Mouse (Mus musculus): ENCODE measurements around the gene Gm5934.
"Not testable (repeated sequence)": the region's sequence is repeated elsewhere in the genome, so short reads cannot be mapped to it uniquely, and the experiment has no call there.

Gm5934 gene

GRCm38 (mm10) chrX:24500660-24501059, at the start of gene Gm5934:
Gm5934 (minus strand) TSS chrX:24500760.
- DNase-seq: not testable (repeated sequence)
